ENCODE assay signal across 11 mouse cellular contexts in the genomic region with DNA sequence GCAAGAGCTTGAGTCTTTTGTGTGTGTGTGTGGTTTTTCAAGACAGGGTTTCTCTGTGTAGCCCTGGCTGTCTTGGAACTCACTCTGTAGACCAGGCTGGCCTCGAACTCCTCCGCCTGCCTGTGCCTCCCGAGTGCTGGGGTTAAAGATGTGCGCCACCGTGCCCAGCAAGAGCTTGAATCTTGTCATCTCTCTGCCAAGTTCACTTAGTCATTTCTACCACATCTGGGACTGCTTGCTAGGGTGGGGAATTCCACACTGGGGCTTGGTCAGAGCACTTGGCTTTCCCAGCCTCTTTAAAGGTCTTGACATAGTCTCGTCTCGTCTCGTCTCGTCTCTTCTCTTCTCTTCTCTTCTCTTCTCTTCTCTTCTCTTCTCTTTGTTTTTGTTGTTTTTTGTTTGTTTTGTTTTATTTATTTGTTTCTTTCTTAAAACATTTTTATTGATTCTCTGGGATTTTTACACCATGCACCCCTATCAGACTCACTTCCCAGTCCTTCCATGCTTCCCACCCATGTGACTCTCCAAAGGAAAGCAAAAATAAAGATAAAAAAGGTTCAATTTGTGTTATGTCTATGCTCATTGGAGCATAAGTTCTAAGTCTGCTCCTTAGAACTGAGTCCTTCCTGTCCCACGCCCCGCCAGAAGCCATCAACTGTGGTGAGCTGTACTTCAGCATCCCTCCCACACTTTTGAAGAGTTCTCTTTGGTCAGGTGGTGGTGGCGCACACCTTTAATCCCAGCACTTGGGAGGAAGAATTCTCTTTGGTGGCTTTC. TPM values are rescaled to one million over a fixed set of nuclear protein-coding genes. Genes with fewer than 3 reads are reported as not detected.
DNase-seq lines count a peak whose midpoint lies in the region; ATAC-seq and TF ChIP-seq lines count a peak whose summit lies in the region.
"Had no signal": no experiment of that assay in that cellular context is flagged by ENCODE, and none has a peak within 500 bp of the region (broad histone marks: within the 10 kb centered on the region; RNA-seq: fewer than 3 reads in every experiment).

No protein-coding gene starts in this region.

- TF ChIP-seq CTCF in small intestine, adult 2 months (IDR thresholded peaks at IDR 0.05; ENCODE audit: extremely low read depth, insufficient read length, insufficient replicate concordance, low read depth, low read length) = no peak

- H3K4me1 ChIP-seq in small intestine, adult 2 months (ENCODE audit: control insufficient read depth, insufficient read depth, insufficient read length, low read length) = peaks cover 8% of the 10 kb centered on the region
- peaks cover 4% of the 10 kb centered on the region for H3K4me1 ChIP-seq in hindbrain, embryonic 16.5 days (ENCODE audit: control insufficient read depth, insufficient read depth, low read depth, low read length)

- intact Hi-C loops in left cerebral cortex, postnatal 25 days (cut with DNase I) = no loop called here

- H3K9ac ChIP-seq in hindbrain, embryonic 16.5 days (ENCODE audit: low read depth, low read length) = no peak overlapping the region

- no peaks in the 10 kb centered on the region for H3K27me3 ChIP-seq in small intestine, adult 2 months (ENCODE audit: control insufficient read depth, insufficient read depth, low read length)
- no peaks in the 10 kb centered on the region for H3K27me3 ChIP-seq in hindbrain, embryonic 16.5 days (replicated peaks; ENCODE audit: control insufficient read depth, insufficient read depth, low read length)

- DNase-seq in 416B (ENCODE audit: low read depth) = peak; percentile 77
- peak; percentile 86 for DNase-seq in CD4-positive helper T cell, adult 2 months (ENCODE audit: low read depth, low spot score)
- no peak for DNase-seq in left cerebral cortex, postnatal 25 days (ENCODE audit: low spot score in 2 of 2)
- DNase-seq: adrenal gland, postnatal 14 days; cerebellum, postnatal 36 days; midbrain, embryonic 14.5 days had no signal

- no peak overlapping the region for H3K4me3 ChIP-seq in small intestine, adult 2 months (ENCODE audit: low read depth, low read length)
- no peak overlapping the region for H3K4me3 ChIP-seq in hindbrain, embryonic 16.5 days (ENCODE audit: low read length)

- H3K4me2 ChIP-seq in hindbrain, embryonic 16.5 days (ENCODE audit: low read length) = no peak overlapping the region

- no peak for TF ChIP-seq POLR2A in small intestine, adult 2 months (IDR thresholded peaks at IDR 0.05; ENCODE audit: low read depth, low read length)

- H3K27ac ChIP-seq in small intestine, adult 2 months (ENCODE audit: insufficient read depth, low read depth, low read length) = 0 out of 2 replicates have a peak overlapping the region, but pooled peaks have one; percentile 15
- H3K27ac ChIP-seq in hindbrain, embryonic 16.5 days (ENCODE audit: low read depth, low read length) = no peak overlapping the region
- H3K27ac ChIP-seq: hindbrain, postnatal 0 days had no signal

- no peaks in the 10 kb centered on the region for H3K9me3 ChIP-seq in hindbrain, embryonic 16.5 days (ENCODE audit: control insufficient read depth, low read length)

- H3K36me3 ChIP-seq in small intestine, adult 2 months (ENCODE audit: control insufficient read depth, insufficient read depth, low read length) = peaks cover 5% of the 10 kb centered on the region
- H3K36me3 ChIP-seq in hindbrain, embryonic 16.5 days (ENCODE audit: control insufficient read depth, insufficient read depth, low read length) = no peaks in the 10 kb centered on the region

- ATAC-seq in erythroblast, adult 5-6 weeks (replicated peaks; ENCODE audit: low FRiP score, poor library complexity, severe bottlenecking) = peak; percentile 43
- ATAC-seq in monocyte, adult 5-6 weeks (replicated peaks; ENCODE audit: insufficient number of reproducible peaks, low FRiP score, low TSS enrichment, poor library complexity, severe bottlenecking) = no peak
- no peak for ATAC-seq in hindbrain, embryonic 16.5 days
- ATAC-seq: hindbrain, postnatal 0 days had no signal

- 66% methylated on average over 12 of the region's 12 CpGs for WGBS in small intestine, adult 2 months
- WGBS in hindbrain, embryonic 16.5 days = 94% methylated on average over 12 of the region's 12 CpGs

RNA-seq across cellular contexts. Expression of gene H2-T24, which starts 19.1 kb away (rescaled TPM):
- 161 and 177 TPM in 2 replicates for total RNA-seq in erythroblast, adult 5-6 weeks (2015; ENCODE audit: low replicate concordance)
- total RNA-seq in erythroblast, adult 5-6 weeks (2017; ENCODE audit: low replicate concordance) = 587 and 609 TPM in 2 replicates
- polyA plus RNA-seq in small intestine, adult 2 months (2012; rRNA removed) = 0.98 and 5.4 TPM in 2 replicates
- total RNA-seq in left cerebral cortex, postnatal 25 days (2021) = 1 to 10 TPM; 1.7 to 2.3 TPM
- total RNA-seq in monocyte, adult 5-6 weeks (2017) = 59.4 to 98.9 TPM (median 63.8 TPM) in 3 replicates
- polyA plus RNA-seq in hindbrain, embryonic 16.5 days (2015; fragmentation: Nextera tagmentation; extraction: Ambion mirVana) = 9.6 and 10.3 TPM in 2 replicates

RNA-seq across cellular contexts. Expression of gene Prr3, which starts 21.3 kb away (rescaled TPM):
- 2.3 TPM in 1 of 2 replicates, not detected in the other for total RNA-seq in erythroblast, adult 5-6 weeks (2015; ENCODE audit: low replicate concordance)
- 3.0 and 5.4 TPM in 2 replicates for total RNA-seq in erythroblast, adult 5-6 weeks (2017; ENCODE audit: low replicate concordance)
- 5.5 and 7.8 TPM in 2 replicates for polyA plus RNA-seq in small intestine, adult 2 months (2012; rRNA removed)
- total RNA-seq in left cerebral cortex, postnatal 25 days (2021) = 10 to 100 TPM; 40.1 to 42.9 TPM
- 14.8 to 25.6 TPM (median 22.1 TPM) in 3 replicates for total RNA-seq in monocyte, adult 5-6 weeks (2017)
- polyA plus RNA-seq in hindbrain, embryonic 16.5 days (2015; fragmentation: Nextera tagmentation; extraction: Ambion mirVana) = 93.3 and 93.7 TPM in 2 replicates

RNA-seq across cellular contexts. Expression of gene Gnl1, which starts 21.7 kb away (rescaled TPM):
- 1.5 and 3.3 TPM in 2 replicates for total RNA-seq in erythroblast, adult 5-6 weeks (2015; ENCODE audit: low replicate concordance)
- 2.0 and 4.3 TPM in 2 replicates for total RNA-seq in erythroblast, adult 5-6 weeks (2017; ENCODE audit: low replicate concordance)
- polyA plus RNA-seq in small intestine, adult 2 months (2012; rRNA removed) = 13.1 and 24.7 TPM in 2 replicates
- total RNA-seq in left cerebral cortex, postnatal 25 days (2021) = 100 to 1,000 TPM; 161 to 175 TPM
- total RNA-seq in monocyte, adult 5-6 weeks (2017) = 23.0 to 44.8 TPM (median 31.8 TPM) in 3 replicates
- polyA plus RNA-seq in hindbrain, embryonic 16.5 days (2015; fragmentation: Nextera tagmentation; extraction: Ambion mirVana) = 74.1 and 75.1 TPM in 2 replicates

RNA-seq across cellular contexts. Expression of gene H2-T23, which starts 31.3 kb away (rescaled TPM):
- total RNA-seq in erythroblast, adult 5-6 weeks (2015; ENCODE audit: low replicate concordance) = 249 and 264 TPM in 2 replicates
- total RNA-seq in erythroblast, adult 5-6 weeks (2017; ENCODE audit: low replicate concordance) = 271 and 275 TPM in 2 replicates
- 268 and 784 TPM in 2 replicates for polyA plus RNA-seq in small intestine, adult 2 months (2012; rRNA removed)
- total RNA-seq in left cerebral cortex, postnatal 25 days (2021) = 10 to 100 TPM in 1 of 2 experiments, 1 to 10 TPM in 1; 9.9 to 10.2 TPM
- total RNA-seq in monocyte, adult 5-6 weeks (2017) = 372 to 405 TPM (median 385 TPM) in 3 replicates
- 5.0 and 5.1 TPM in 2 replicates for polyA plus RNA-seq in hindbrain, embryonic 16.5 days (2015; fragmentation: Nextera tagmentation; extraction: Ambion mirVana)

RNA-seq across cellular contexts. Expression of gene Abcf1, which starts 31.7 kb away (rescaled TPM):
- total RNA-seq in erythroblast, adult 5-6 weeks (2015; ENCODE audit: low replicate concordance) = 13.0 and 13.6 TPM in 2 replicates
- 33.9 and 71.4 TPM in 2 replicates for total RNA-seq in erythroblast, adult 5-6 weeks (2017; ENCODE audit: low replicate concordance)
- polyA plus RNA-seq in small intestine, adult 2 months (2012; rRNA removed) = 52.7 and 84.9 TPM in 2 replicates
- total RNA-seq in left cerebral cortex, postnatal 25 days (2021) = 10 to 100 TPM; 76.7 to 82.6 TPM
- total RNA-seq in monocyte, adult 5-6 weeks (2017) = 177 to 254 TPM (median 221 TPM) in 3 replicates
- polyA plus RNA-seq in hindbrain, embryonic 16.5 days (2015; fragmentation: Nextera tagmentation; extraction: Ambion mirVana) = 73.9 and 84.6 TPM in 2 replicates

Comparison
In these comparisons a context has a peak if more than half of its experiments do, and no peak if none do; other contexts are left out.
1. DNase-seq: peak in 416B (single experiment) and CD4-positive helper T cell, adult 2 months (single experiment); none in left cerebral cortex, postnatal 25 days (0 of 2).
2. RNA of gene H2-T24, which starts 19.1 kb away (total RNA-seq): 161 to 609 TPM in erythroblast, adult 5-6 weeks and 59.4 to 98.9 TPM in monocyte, adult 5-6 weeks; 1.7 to 2.3 TPM in left cerebral cortex, postnatal 25 days; every median in the first group is over 10 times any median in the second.